Mouse (Mus musculus): Measurements from ENCODE around the gene Sap25.
A peak's percentile ranks its signal among the peaks of the same experiment; 100 is the strongest.

Sap25 gene

GRCm38 (mm10) chr5:137628498-137629305 lies 12.4 kb upstream of the Sap25 start, which contains the start of the genes Fbxo24, Lrch4 and Gm20605:
Fbxo24 (minus strand) TSS chr5:137629002.
Lrch4 (plus strand) TSS chr5:137629121.
Gm20605 (plus strand) TSS chr5:137629175.
- peak; percentile 99 for DNase-seq (ENCODE audit: low spot score)

- DNase-seq (ENCODE audit: low spot score), result no peak
Observed at GRCm38 (mm10) chr5:137629306-137629721, 11.8 kb upstream of the Sap25 start.

GRCm38 (mm10) chr5:137629906-137630545 lies 11.1 kb upstream of the Sap25 start:
- DNase-seq (ENCODE audit: low spot score), result no peak

GRCm38 (mm10) chr5:137630602-137631001 lies 10.5 kb upstream of the Sap25 start:
- no peak for DNase-seq (ENCODE audit: low spot score)

- peak; percentile 39 for DNase-seq (ENCODE audit: low spot score)
Observed at GRCm38 (mm10) chr5:137631171-137631570, 10.0 kb upstream of the Sap25 start.

GRCm38 (mm10) chr5:137631591-137631990 lies 9.5 kb upstream of the Sap25 start:
- DNase-seq (ENCODE audit: low spot score), result no peak

GRCm38 (mm10) chr5:137633397-137634084 lies 7.6 kb upstream of the Sap25 start:
- no peak for DNase-seq (ENCODE audit: low spot score)

GRCm38 (mm10) chr5:137639472-137639871 lies 1.7 kb upstream of the Sap25 start:
- no peak for DNase-seq (ENCODE audit: low spot score)

GRCm38 (mm10) chr5:137642886-137643285 lies 1.8 kb downstream of the Sap25 start:
- DNase-seq (ENCODE audit: low spot score), result no peak

- DNase-seq (ENCODE audit: low spot score), result no peak
Observed at GRCm38 (mm10) chr5:137644484-137644883, 3.4 kb downstream of the Sap25 start.

GRCm38 (mm10) chr5:137645091-137645651 lies 4.0 kb downstream of the Sap25 start:
- DNase-seq (ENCODE audit: low spot score), result no peak

- DNase-seq (ENCODE audit: low spot score), result no peak
Observed at GRCm38 (mm10) chr5:137645652-137646091, 4.5 kb downstream of the Sap25 start, which contains the start of gene Irs3. Irs3 (minus strand) TSS chr5:137645714.

- no peak for DNase-seq (ENCODE audit: low spot score)
Observed at GRCm38 (mm10) chr5:137647827-137648601, 6.9 kb downstream of the Sap25 start.

GRCm38 (mm10) chr5:137649251-137649650 lies 8.1 kb downstream of the Sap25 start:
- no peak for DNase-seq (ENCODE audit: low spot score)

GRCm38 (mm10) chr5:137649669-137650571 lies 8.8 kb downstream of the Sap25 start:
- DNase-seq (ENCODE audit: low spot score), result no peak

- DNase-seq (ENCODE audit: low spot score), result no peak
Observed at GRCm38 (mm10) chr5:137652474-137652873, 11.3 kb downstream of the Sap25 start.

GRCm38 (mm10) chr5:137653366-137653765 lies 12.2 kb downstream of the Sap25 start:
- DNase-seq (ENCODE audit: low spot score), result no peak

GRCm38 (mm10) chr5:137654746-137655145 lies 13.6 kb downstream of the Sap25 start:
- no peak for DNase-seq (ENCODE audit: low spot score)

- DNase-seq (ENCODE audit: low spot score), result no peak
Observed at GRCm38 (mm10) chr5:137656977-137657376, 15.8 kb downstream of the Sap25 start.

GRCm38 (mm10) chr5:137660064-137660688 lies 19.0 kb downstream of the Sap25 start:
- no peak for DNase-seq (ENCODE audit: low spot score)
